Mouse (Mus musculus): Measurements from ENCODE around the gene Commd6.

The Commd6 gene

DNA sequence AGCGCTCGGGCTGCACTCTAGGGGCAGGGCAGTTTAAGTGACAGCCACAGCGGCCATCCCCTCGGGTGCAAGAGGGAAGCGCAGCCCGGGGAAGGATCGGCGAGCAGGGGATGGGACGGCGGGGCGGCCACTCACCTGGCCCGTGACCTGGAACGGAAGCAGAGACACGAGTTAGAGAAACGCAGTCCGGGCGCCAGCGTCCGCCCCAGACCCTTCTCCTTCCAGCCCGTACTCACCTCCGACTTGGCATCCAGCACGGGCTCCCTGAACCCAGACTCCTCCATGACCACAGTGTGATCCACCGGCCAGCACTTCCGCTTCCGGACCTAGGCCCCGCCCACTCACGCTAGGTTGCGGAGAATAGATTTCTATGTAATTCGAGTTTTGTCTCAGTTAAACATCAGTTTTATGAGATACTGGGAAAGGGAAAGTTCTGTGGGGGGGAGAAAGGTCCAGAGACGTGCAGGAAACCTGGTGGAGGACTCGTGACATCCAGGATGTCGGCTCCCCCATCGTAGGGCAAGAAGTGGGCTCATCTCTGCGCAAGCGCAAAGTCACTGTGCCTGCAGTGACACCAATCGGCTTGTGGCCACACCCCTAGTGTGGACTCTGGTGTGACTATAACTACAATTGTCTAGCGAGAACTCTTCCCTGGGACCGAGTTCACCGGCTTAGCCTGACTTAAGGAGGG, at the start of gene Commd6:
TSS of gene Commd6 (minus strand) at position 534 of the 691 bp plus-strand sequence.
- peak; percentile 90 for DNase-seq (ENCODE audit: low spot score)

DNA sequence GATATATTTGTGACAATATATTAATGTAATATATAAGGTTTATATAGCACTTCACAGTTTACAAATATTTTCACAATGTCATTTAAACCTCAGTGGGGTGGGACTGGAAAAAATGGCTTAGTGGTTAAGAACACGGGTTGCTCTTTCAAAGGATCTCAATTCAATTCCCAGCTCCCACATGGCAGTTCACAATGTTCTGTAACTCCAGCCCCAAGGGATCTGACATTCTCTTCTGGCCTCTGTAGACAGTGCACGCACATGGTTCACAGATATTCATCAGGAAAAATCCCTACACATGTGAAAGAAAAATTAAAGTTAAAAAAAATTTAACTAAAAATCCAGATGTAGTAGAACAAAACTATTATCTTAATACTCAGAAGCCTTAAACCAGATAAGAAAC, 47.9 kb upstream of the Commd6 start:
- DNase-seq (ENCODE audit: low spot score): no peak

DNA sequence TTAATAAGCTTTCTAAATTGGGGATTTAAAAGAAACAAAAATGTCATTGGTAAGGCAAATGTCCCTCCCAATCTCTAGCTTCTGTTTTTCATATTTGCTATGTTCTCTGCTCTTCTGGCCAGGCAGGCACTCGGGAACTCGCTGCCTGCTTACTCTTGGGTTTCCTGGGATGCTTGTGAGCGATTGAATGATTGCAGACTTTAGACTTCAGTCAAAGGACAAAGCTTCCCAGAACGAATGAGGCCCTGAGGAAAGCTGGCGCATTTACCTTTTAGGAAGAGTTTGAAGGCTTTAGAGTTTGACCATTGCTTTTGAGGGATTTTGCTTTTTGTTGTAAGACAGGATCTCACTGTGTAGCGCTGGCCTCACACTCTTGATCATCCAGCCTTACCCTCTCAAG, 47.2 kb upstream of the Commd6 start:
- DNase-seq (ENCODE audit: low spot score): no peak

DNA sequence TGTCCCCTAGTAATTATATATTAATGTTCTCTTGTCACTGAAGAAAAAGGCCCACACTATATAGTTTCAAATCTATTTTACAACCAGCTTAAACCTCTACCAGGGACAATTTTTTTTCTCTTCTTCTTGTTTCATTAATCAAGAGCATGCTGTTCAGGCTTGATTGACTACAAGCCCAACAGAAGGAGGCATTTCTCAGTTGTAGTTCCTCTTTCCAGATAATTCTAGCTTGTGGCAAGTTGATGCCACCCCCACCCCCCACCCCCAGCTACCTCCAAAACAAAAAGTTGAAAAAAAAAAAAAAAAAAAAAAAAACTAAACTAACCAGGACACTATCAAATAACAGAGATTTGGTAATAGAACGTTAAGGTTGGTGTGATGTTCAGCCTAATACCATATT, 31.7 kb upstream of the Commd6 start:
- no peak for DNase-seq (ENCODE audit: low spot score)

DNA sequence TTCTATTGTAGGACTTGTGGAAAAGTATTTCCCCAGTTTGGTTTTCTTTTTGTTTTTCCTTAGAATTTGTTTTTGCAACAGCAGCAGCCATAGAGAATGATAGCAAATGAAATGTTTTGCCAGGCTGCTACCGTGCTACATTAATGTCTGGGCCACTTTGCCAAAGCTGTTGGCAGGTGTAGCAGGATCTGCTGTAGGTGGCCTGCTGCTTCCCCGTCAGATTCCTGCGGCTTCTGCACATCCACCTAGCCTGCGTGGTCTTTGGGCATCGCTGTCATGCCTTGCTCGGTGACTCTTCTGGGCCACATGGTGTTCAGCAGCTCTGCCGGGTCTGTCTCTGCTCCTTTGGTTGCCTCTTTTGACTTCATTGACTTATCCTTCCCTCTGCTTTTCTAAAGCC, 28.1 kb upstream of the Commd6 start:
- DNase-seq (ENCODE audit: low spot score): no peak

DNA sequence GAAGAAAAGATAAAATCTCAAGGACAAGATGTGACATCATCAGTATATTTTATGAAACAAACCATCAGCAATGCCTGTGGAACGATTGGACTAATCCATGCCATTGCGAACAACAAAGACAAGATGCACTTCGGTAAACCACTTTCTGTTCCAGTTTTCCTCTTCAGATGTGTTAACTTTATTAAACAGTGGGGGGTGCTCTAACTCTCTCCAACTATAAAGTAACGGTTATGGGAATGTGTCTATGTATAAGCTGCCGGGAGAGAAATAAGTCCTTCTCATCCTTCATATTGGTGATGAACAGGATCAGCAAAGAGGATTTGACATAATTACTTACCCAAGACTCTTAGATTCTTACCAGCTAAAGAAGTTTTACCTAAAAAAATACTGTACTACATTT, 26.1 kb upstream of the Commd6 start:
- DNase-seq (ENCODE audit: low spot score): no peak

DNA sequence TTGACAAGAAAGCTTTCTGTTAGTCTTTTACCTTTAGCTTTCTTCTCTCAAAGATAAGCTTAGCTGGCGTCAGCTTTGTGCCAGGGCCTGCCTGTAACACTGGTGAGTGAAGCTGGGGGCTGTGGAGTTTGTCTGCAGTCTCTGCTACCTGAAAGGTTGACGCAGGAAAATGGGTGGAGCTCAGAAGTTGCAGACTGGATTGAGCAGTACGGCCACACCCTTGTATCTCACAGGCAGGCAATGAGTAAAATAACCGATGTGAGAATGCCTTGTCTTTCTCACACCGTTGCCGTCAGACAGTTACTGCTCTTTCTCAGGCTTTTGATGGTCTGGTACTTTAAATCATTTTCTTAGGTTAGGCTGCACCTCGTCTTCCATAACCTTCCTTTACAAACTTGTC, 25.6 kb upstream of the Commd6 start:
- DNase-seq (ENCODE audit: low spot score): no peak

DNA sequence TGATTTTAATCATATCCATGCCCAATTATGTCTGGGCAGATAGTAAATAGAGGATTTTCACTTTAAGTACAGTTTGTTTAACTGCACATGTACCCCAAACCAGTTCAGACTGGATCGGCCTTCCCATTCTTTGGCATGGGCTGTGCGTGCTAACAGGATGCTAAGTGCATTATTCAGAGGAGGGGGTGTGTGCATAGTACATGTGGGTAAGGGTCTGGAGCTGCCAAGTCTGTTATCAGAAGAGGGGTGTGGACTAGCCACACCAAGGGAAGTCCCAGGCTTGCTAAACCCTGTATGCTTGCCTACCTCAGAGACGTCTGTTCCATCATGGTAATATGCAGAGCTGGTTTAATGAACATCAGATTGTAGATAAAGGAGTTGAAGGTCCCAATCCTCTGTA, 23.8 kb upstream of the Commd6 start:
- no peak for DNase-seq (ENCODE audit: low spot score)

DNA sequence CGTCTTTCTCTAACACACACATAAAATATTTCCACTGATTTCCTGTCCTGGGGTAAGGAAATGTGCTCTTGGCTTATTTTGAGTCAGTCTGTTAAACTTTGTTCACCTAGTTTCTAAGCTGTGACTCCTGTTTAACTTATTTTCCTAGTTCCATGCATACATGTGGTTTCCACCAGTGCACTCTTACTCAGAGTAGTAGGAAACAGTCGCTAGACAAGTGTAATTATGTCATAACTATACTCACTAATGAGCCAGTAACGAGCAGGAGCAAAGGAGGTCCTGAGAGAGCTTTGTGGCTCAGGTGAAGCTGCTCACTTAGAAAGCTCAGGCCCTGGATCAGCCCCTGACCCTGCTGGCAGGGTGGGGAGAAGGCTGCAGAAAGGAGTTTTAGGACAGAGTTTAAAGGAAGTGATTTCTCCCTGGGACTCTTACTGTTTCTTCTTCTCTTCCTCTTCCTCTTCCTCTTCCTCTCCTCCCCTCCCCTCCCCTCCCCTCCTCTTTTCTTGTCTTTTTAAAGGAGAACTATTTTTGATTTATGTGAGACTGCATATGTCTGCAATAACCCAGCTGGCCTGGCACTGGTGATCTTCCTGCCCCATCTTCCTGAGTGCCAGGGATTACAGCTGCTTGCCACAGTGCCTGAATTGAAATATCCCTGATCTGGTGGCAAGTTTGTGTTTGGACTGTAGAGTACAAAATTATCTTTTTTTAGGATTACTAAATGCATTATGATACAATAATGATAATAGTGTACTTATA, 21.3 kb upstream of the Commd6 start:
- no peak for DNase-seq (ENCODE audit: low spot score)

DNA sequence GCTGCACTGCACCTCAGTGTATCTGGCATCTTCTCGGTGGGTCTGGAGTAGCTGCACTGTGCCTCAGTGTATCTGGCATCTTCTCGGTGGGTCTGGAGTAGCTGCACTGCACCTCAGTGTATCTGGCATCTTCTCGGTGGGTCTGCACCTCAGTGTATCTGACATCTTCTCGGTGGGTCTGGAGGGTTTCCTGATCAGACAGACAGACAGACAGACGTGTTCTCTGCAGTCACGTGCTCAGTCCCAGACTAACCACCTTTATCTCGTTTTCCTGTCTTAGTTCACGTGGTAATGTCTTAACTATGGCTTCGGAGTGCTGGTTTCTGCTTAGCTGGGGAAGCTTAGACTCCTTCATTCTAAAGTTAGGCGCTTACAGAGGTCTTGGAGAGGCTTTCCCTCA, 15.8 kb upstream of the Commd6 start:
- DNase-seq (ENCODE audit: low spot score): no peak

DNA sequence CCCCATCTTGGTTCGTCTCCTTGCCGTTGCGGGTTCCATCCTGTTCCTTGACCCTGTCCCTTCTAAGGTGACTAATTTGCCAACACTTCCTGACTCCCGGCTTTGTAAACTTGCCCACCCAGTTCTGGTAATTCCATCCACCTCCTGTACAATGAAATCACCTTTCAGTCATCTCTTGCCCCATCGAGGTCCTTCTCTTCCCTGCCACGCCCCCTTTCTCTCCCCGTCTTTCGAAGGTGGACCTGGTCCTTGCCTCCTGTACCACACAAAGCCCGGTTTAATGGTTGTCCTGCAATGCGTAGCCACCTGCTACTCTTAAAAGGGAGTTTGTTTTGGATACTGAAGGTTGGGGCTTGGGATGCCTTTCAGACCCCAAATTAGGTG, 14.0 kb upstream of the Commd6 start:
- DNase-seq (ENCODE audit: low spot score): no peak

DNA sequence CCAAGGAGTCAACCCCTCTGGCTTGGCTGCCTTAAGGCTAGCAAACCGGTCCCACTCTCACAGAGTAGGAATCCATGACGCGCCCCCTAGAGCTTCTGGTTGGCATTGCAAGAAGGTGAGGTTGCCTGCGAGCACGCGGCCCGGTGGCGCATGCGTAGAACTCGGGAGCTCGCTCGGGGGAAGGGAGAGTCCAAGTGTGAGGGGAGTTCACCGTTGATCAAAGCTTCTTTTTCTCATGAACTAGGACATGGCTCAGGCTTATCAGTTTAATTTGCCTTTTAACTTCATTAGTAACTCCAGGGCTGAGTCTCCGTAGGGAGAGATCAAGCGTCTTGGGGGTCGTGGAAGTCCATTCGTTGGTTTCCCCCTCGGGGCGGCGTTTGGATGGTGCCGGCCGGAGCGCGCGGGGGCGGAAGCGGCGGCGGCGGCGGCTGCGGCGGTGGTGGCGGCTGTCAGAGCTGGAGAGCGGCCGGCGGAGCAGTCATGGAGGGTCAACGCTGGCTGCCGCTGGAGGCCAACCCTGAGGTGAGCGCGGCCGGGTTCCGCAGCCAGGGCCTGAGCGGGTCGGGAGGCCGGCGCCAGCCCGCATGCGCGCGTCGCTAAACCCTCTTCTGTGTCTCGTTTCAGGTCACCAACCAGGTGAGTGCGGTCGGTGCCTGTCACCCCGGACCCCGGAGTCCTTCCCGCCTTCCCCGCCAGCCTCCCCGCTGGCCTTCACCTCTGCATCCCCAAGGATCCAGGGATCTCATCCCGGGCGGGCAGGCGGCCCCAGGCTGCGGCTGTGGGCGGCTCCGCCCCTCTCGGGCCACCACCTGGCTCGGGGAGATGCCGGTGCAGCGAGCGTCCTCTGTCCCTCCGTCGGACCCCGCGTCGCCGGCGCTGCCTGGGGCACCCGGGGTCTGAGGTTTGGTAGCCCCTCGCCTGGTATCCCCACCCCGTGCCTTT, 13.4 kb upstream of the Commd6 start, which contains the start of gene Uchl3:
TSS of gene Uchl3 (plus strand) at position 387 of the 945 bp plus-strand sequence.
- peak; percentile 97 for DNase-seq (ENCODE audit: low spot score)

DNA sequence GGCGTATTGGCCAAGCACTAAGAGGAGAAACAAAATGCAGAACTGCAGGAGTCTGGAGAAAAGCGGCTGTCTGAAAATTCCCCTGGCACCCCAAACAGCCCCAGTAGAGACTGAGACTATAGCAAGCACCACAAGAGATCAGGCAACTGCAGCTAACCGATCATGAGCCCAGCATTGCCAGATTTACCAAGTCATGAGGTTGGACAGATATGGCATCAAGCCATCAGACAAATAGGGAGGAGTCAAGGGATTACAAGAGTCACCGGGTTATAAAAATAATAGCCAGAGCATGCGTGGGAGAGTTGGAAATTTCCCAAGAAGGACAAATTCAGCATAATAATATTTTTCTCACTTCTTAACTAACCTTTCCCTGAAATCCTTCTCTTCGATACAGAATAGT, 12.1 kb upstream of the Commd6 start:
- no peak for DNase-seq (ENCODE audit: low spot score)

DNA sequence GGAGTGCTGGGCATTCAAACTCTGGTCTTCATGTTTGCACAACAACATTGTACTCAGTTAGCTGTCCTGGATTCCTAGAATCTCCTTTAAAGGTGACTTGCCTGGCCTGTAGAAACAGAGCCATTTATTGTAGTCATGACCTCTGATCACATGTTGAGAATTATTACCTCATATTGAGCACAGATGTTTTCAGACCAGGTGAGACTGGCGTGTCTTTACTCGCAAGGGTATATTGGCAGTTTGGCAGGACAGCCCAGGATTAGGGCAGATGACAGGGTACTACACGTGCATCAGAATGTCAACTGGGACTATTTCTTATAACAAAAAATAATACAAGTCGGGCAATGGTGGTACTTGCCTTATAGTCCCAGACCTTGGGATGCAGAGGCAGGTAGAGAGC, 10.1 kb upstream of the Commd6 start:
- no peak for DNase-seq (ENCODE audit: low spot score)

DNA sequence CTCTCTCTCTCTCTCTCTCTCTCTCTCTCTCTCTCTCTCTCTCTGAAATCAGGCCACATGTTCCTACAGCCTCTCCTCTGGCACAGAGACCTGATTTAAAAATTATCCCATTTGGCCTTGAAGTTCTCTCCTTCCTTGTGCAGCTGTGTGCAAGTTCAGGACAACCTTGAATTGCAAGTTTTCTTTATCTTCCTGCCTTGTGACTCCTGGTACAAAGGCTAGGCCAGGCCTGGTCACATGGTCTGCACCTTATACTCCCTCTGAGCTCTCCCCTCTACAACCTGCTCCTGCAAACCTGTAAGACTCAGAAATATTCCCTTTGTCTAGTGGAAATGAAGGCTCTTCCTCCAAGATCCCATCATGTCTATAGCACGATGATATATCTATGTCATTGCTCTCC, 4.5 kb upstream of the Commd6 start:
- DNase-seq (ENCODE audit: low spot score): no peak

DNA sequence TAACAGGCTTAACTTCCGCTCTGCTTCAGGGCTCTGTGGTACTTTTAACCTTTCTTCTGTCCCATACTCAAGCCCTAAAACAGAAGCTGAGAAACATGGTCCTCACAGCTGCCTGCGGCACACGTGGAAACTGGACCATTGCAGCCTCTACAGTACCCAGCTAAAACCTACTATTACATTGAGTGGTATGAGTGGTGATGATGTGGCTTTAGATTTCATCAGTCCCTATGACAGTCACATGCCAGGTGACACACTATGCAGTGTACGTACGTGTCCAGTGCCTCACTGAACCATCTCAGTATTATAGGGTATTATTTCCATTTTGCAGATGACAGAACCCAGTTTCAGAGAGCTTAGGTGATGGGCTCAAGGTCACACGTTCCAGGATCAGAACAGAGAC, 3.1 kb downstream of the Commd6 start:
- no peak for DNase-seq (ENCODE audit: low spot score)

DNA sequence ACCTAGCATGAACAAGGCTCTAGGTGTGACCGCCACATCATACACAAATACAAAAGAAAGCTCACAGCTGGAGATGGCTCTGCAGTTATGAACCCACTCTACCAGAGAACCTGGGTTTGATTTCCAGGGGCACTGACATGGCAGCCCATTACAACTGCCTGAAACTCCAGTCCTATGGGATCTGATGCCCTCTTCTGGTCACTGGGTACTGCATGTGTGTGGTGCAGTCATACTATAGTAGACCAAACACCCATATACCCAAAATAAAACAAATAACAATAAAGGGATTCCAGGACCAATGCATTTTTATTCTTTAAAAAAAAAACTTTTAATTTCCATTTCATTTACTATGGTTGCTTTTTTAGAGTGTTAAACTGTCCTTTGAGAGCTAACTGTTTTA, 4.7 kb downstream of the Commd6 start:
- DNase-seq (ENCODE audit: low spot score): no peak

DNA sequence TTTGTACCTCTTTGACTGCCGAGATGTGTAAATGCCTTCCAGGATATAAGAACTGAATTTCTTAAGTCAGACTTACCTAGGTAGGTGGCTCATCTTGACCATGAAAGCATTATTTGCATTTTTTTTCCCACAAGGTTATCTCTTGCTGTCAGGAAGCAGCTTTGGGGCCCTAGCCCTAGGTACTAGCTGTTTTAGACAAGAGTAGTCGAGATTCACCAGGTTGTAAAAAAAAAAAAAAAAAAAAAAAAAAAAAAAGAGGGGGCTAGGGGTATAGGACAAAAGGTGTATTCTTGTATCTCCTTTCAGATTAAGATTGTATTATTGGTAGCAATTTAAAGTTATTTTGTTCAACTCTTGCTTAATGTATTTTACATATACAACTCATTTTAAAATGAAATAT, 9.9 kb downstream of the Commd6 start:
- DNase-seq (ENCODE audit: low spot score): no peak

DNA sequence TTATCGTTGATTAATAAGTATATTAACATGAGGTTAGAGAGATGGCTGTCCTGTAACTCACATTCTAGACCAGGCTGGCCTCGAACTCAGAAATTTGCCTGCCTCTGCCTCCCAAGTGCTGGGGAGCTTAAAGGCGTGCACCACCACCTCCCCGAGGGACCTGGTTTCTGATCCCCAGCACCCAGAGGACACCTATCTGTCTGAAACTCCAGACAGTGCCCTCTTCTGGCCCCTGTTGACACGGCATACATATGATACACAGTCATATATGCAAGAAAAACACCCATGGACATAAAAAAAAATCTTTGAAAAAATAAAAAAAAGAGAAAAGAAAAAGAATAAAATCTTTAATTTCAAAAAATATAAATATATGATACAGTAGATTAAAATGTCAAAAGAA, 22.8 kb downstream of the Commd6 start:
- no peak for DNase-seq (ENCODE audit: low spot score)

DNA sequence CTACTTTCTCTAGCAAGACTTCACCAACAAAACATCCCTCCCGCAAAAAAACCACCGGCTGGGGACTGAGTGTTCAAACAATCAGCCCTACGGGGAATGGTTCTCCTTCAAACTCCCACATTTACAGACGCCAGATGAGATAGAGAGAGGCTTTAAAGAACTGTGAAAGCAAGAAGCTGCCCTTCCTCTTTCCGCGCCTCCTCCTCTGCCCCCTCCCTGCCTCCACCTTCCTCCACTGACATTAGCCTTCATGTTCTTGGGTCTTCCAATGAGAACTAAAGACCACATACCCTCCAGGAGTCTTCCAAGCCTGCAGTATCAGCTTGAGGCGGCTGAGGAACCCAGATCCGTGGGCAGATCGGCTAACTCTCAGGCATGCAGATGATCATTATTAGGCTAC, 24.3 kb downstream of the Commd6 start:
- no peak for DNase-seq (ENCODE audit: low spot score)

DNA sequence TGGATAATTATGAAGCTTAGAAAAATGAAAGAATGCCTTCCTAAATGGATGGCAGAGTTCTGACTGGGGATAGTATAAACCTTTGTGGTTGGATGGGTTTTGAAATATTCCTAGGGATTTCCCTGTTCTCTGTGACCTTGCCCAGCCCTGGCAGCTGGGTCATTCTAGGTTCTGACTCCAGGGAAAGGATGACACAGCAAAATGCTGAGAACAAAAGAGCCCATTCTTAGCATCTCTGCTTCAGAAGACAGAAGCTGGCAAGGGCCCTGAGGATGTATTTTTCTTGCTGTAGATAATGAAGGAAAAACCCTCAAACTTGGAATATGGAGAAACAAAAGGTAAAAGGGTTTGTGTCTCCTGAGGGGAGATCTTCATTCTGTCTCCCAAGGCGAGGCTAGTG, 27.3 kb downstream of the Commd6 start:
- DNase-seq (ENCODE audit: low spot score): no peak

DNA sequence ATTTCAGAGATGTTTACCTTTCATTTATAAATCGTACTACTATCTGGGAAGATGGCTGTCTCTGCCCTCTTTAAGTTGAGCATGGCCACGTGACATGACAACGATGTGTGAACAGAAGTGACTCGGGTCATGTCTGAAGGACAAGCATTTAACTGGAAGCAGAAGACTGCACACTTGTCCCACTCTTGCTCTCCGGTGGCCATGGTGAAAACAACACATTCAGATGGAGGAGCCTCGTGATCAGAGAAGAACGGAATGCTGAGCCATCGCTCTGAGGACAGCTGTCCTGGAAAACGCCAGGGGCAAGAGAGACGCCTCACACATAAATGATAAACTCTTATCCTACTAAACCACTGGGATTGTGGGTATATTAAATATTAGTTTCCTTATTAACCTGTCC, 29.8 kb downstream of the Commd6 start:
- no peak for DNase-seq (ENCODE audit: low spot score)
